Mouse (Mus musculus) right cerebral cortex, postnatal 14 days (tissue): ENCODE results near the gene Polr1c.

Source experiments
- DNase-seq: peaks from one replicate; pipeline ENCODE4 v3.0.0; 2022

The Polr1c gene

GRCm38 (mm10) chr17:46203078-46203477 is 44.8 kb downstream of the Polr1c start:
- peak; percentile 28 for DNase-seq

GRCm38 (mm10) chr17:46202421-46203071 is 45.3 kb downstream of the Polr1c start, which contains the start of the genes Polh and Xpo5:
Polh (minus strand) TSS chr17:46202645.
Xpo5 (plus strand) TSS chr17:46202782.
- DNase-seq: peak; percentile 91

GRCm38 (mm10) chr17:46201151-46201550 is 46.7 kb downstream of the Polr1c start:
- DNase-seq: no peak
